Mouse (Mus musculus) brown adipose tissue, adult 24 weeks (tissue): ENCODE data around the gene Fkbp8. TPM values are rescaled to one million over a fixed set of nuclear protein-coding genes. Genes with fewer than 3 reads are reported as not detected.

Experiments used
- H3K27ac ChIP-seq: fragments of 200-500 bp; replicated peaks from 2 replicates; pipeline ENCODE4 v1.5.1; 2012; ENCODE audit warnings: low read depth, mild to moderate bottlenecking, low read length
- H3K4me1 ChIP-seq: fragments of 200-500 bp; 2 replicates; pipeline ENCODE4 v1.6.1; 2012; ENCODE audit warnings: low read length, mixed read lengths; ENCODE audit not compliant: control insufficient read depth, insufficient read depth, insufficient read length
- H3K4me3 ChIP-seq: fragments of 200-500 bp; 2 replicates; pipeline ENCODE4 v1.5.1; 2012; ENCODE audit warnings: low read depth, mild to moderate bottlenecking, low read length, moderate library complexity; ENCODE audit not compliant: insufficient read depth
- polyA plus RNA-seq: library from polyadenylated mRNA; stranded (reverse); fragments of >200 nt; gene quantifications from 2 replicates; pipeline ENCODE4 v1.2.4, GENCODE M21; 2012; ENCODE audit not compliant: missing spikeins, insufficient read depth, insufficient read length

Fkbp8 gene
- polyA plus RNA-seq, result 90.9 and 113 TPM in 2 replicates

GRCm38 (mm10) chr8:70527512-70528181 lies at the start of gene Fkbp8, which contains the start of gene Kxd1:
Gene Fkbp8 (plus strand): TSS chr8:70527724.
Gene Kxd1 (minus strand): TSS chr8:70527956.
- H3K4me3 ChIP-seq, result peak within 1 kb of the TSS; percentile 85
- H3K4me1 ChIP-seq, result peaks cover 10% of the 10 kb centered on the region
- peak within 1 kb of the TSS; percentile 82 for H3K27ac ChIP-seq

DNA sequence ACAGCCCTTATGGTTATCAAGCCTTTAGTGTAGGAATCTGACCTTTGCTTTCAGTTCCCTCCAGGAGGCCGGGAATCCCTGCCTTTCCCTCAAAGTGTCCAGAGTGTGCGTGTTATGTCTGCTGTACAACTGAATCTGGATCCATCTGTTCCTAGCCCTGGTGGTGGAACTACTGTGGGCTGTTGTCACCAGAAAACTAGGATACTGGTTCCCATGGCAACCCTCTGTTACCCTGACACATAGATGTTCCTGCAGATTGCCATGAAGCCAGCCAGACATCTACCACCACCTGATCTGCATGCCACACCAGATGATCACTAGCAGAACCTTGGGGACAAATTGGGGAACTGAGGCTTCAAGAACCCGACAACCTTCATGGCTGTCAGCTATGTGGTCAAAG lies 45.6 kb upstream of the Fkbp8 start:
- Histone ChIP-seq H3K27ac (no peak overlapping the region), H3K4me1 (no peaks in the 10 kb centered on the region), H3K4me3 (no peak overlapping the region)

DNA sequence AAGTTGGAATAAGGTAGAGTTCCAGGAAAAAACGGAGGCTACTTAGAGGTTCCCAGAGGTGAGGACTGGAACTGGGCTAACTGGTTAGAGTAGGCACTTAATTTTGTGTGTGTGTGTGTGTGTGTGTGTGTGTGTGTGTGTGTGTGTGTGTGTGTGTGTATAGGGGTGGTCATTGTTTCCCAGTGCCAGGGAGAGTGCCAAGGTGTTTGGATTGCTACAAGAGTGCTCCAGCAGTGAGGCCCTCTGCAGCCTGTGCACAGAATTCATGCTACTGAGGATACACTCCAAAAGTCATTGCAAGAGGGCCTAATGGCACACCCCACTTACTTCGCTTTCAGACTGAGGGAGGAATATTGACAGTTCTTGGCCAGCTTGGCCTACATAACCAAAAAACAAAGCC lies 44.6 kb upstream of the Fkbp8 start:
- Histone ChIP-seq H3K4me3 (no peak overlapping the region), H3K4me1 (no peaks in the 10 kb centered on the region), H3K27ac (no peak overlapping the region)

DNA sequence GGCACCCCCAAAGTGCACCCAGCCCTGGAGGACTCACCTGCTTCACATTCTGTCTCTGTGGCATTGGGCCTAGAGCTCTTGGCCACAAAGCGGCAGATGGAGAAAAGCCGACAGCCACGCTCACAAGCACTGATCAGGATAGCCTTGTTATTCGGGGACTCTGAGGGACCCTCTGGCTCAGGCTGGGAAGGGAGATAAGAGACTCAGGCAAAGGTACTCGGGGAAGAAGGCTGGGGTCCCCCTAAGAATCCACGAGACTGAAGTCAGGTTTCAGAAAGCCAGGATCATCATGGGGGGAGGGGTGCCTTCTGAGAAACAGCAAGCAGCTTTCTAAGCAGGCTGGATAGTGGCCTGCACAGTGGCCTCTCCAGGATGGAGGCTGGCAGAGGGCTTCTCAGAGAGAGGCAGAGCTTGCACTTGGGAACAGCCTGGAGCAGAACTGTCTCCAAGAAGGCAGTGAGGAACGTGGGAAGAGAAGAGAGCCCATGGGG lies 41.3 kb upstream of the Fkbp8 start:
- no peaks in the 10 kb centered on the region; the same call in 1 of the 2 replicates for H3K4me1 ChIP-seq
- no peak overlapping the region for H3K4me3 ChIP-seq
- no peak overlapping the region for H3K27ac ChIP-seq

DNA sequence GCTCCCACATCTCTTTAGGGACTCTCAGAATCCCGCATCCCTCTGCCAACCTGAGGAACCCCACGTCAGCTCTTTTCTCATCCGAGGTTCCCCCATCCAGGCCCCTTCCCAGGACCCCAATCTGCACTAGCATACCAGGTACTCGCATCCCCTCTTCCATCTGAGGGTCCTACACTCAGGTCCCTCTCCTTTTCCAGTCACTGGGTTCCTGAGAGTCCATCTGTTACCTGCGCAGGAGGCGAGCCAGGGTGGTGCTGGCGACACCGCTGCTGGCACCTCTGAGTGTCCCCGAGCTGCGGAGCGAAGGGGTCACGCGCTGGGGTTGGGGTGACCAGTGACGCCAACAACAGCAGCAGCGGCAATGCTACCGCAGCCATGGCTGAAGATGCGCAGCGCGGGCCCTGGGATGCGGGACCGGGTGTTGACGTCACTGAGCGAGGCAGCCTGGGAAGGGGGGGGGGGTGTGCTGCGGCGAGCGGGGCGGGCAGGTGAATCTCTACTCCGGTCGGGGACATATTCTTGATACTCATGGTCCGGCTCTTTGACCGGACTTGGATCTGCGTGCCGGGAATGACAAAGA lies 40.5 kb upstream of the Fkbp8 start, which contains the start of gene Tmem59l:
TSS of gene Tmem59l (minus strand) at position 418 of the 580 bp plus-strand sequence.
- Histone ChIP-seq H3K4me3 (peak within 1 kb of the TSS; percentile 42), H3K4me1 (no peaks in the 10 kb centered on the region; the same call in 1 of the 2 replicates), H3K27ac (no peak within 1 kb of the TSS)

DNA sequence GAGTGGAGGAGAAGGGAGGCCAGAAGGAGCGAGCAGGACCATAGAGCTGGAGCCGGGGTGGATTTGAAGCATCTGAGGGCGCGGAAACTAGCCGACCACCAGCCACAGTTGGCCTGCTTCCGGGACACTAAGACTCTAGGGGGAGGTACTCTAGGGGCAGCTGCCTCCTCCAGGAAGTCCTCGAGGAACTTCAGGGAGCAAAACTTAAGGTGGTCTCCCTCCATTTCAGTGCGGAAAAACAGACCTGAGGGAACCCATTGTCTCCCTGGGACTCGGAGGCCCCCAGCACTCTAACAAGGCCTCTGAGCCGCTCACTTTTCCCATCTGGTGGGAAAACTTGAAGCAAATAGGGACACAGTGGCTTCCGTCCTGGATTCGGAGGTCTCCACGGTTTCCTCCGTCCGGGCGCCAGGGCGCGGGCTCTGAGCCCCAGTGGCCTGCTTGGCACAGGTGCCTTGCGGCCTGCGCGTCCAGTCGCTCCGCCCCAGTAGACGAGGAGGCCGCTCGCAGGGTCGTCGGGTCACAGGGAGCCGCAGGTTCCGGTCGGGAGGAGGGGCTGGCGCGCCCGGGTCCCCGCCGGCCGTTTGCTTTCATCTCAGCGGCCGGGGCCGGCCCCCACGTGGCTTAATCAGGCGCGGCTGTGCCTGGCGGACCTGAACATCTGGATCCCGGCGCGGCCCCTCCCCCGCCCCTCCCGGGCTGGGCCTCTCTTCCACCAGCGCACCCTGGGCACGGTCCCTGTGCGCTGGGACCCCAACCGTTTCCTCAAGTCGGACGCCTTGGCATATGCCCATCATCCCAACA lies 39.3 kb upstream of the Fkbp8 start:
- no peak overlapping the region for H3K27ac ChIP-seq
- H3K4me1 ChIP-seq, result no peaks in the 10 kb centered on the region; the same call in 1 of the 2 replicates
- peak overlapping the region; percentile 42 for H3K4me3 ChIP-seq

GRCm38 (mm10) chr8:70488931-70489470 lies 38.5 kb upstream of the Fkbp8 start:
- Histone ChIP-seq H3K4me3 (peak overlapping the region; percentile 21), H3K4me1 (no peaks in the 10 kb centered on the region; the same call in 1 of the 2 replicates), H3K27ac (no peak overlapping the region)

DNA sequence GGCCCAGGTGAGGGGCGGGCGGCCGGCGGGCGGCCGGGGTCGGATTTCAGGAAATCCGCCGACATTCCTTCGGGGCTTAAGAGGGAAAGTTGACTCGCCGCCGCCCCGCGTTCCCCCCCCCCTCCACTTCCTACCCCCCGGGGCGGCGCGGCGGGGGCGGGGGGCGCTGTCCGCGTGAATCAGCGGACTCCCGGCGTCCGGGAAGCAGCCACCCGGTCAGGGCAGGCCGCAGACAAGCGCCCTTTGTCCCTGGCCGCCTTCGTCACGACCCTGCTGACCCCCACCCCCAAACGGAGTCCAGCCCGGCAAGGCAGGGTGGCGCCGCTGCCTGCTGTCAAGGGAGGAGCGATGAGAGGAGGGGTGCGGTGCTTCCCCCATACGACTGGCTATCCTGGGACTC lies 37.9 kb upstream of the Fkbp8 start:
- Histone ChIP-seq H3K27ac (no peak overlapping the region), H3K4me3 (peak overlapping the region; percentile 41), H3K4me1 (no peaks in the 10 kb centered on the region; the same call in 1 of the 2 replicates)

GRCm38 (mm10) chr8:70490061-70490879 lies 37.3 kb upstream of the Fkbp8 start:
- Histone ChIP-seq H3K4me1 (no peaks in the 10 kb centered on the region; the same call in 1 of the 2 replicates), H3K27ac (no peak overlapping the region), H3K4me3 (peak overlapping the region; percentile 41)

GRCm38 (mm10) chr8:70490880-70491495 lies 36.5 kb upstream of the Fkbp8 start:
- H3K4me3 ChIP-seq, result peak overlapping the region; percentile 7; the same call in 1 of the 2 replicates
- H3K27ac ChIP-seq, result no peak overlapping the region
- no peaks in the 10 kb centered on the region; the same call in 1 of the 2 replicates for H3K4me1 ChIP-seq

DNA sequence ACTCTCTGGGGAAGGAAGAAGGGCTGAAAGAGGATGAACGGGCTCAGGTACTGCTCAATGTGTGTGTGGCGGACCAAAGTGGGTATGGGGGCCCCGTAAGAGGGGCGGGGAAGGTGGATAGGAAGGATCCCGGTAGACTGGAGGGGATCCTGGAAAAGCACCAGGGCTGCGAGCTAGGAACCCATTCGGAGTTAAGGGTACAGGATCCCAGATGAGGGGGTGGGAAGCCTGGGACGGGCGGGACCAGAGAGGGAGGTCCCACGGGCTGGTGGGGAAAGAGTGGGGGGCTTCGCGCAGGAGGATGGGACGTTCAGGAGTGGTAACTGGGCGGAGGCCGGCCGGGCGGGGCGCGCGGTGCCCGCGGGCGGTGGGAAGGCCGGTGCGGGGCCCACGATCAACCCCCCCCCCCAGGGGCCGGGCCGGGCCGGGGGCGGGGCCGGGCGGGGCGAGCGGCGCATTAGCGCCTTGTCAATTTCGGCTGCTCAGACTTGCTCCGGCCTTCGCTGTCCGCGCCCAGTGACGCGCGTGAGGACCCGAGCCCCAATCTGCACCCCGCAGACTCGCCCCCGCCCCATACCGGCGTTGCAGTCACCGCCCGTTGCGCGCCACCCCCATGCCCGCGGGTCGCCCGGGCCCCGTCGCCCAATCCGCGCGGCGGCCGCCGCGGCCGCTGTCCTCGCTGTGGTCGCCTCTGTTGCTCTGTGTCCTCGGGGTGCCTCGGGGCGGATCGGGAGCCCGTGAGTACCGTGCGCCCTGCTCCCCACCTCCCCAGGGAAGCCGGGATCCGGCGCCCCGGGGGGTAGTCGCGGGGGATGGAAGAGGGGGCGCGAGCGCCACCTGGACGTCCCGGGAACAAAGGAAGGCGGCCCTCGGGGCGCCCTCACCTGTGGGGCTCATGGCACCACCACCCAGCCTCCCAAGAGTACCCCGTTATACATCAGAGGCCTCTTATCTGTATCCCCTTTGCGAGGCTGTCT lies 34.6 kb upstream of the Fkbp8 start, which contains the start of gene Crlf1:
TSS of gene Crlf1 (plus strand) at position 495 of the 977 bp plus-strand sequence.
- H3K4me1 ChIP-seq, result no peaks in the 10 kb centered on the region; the same call in 1 of the 2 replicates
- H3K27ac ChIP-seq, result no peak within 1 kb of the TSS
- H3K4me3 ChIP-seq, result peak within 1 kb of the TSS; percentile 36

GRCm38 (mm10) chr8:70493692-70494415 lies 33.7 kb upstream of the Fkbp8 start:
- Histone ChIP-seq H3K4me3 (peak overlapping the region; percentile 30), H3K4me1 (no peaks in the 10 kb centered on the region), H3K27ac (no peak overlapping the region)
